Mouse (Mus musculus): Measurements from ENCODE around the gene Rasip1.

Gene Rasip1

GRCm38 (mm10) chr7:45627261-45627660, at the start of gene Rasip1:
Gene Rasip1, plus strand, starts transcription at chr7:45627488.
- DNase-seq (ENCODE audit: low spot score): no peak

GRCm38 (mm10) chr7:45585923-45586322, 41.4 kb upstream of the Rasip1 start:
- DNase-seq (ENCODE audit: low spot score): no peak

GRCm38 (mm10) chr7:45587631-45588592, 39.4 kb upstream of the Rasip1 start:
- DNase-seq (ENCODE audit: low spot score): no peak

- DNase-seq (ENCODE audit: low spot score): peak; percentile 92
These were observed 38.1 kb upstream of the Rasip1 start for GRCm38 (mm10) chr7:45589173-45589572.

- no peak for DNase-seq (ENCODE audit: low spot score)
These were observed 37.4 kb upstream of the Rasip1 start for GRCm38 (mm10) chr7:45589898-45590297.

- DNase-seq (ENCODE audit: low spot score): peak; percentile 27
These were observed 36.4 kb upstream of the Rasip1 start for GRCm38 (mm10) chr7:45590874-45591273.

GRCm38 (mm10) chr7:45591880-45592279, 35.4 kb upstream of the Rasip1 start:
- DNase-seq (ENCODE audit: low spot score): no peak

GRCm38 (mm10) chr7:45593118-45593815, 34.0 kb upstream of the Rasip1 start:
- DNase-seq (ENCODE audit: low spot score): peak; percentile 82

GRCm38 (mm10) chr7:45595176-45595575, 32.1 kb upstream of the Rasip1 start:
- DNase-seq (ENCODE audit: low spot score): no peak

GRCm38 (mm10) chr7:45596107-45596506, 31.2 kb upstream of the Rasip1 start:
- DNase-seq (ENCODE audit: low spot score): no peak

GRCm38 (mm10) chr7:45597013-45597412, 30.3 kb upstream of the Rasip1 start:
- no peak for DNase-seq (ENCODE audit: low spot score)

GRCm38 (mm10) chr7:45597527-45597926, 29.8 kb upstream of the Rasip1 start:
- no peak for DNase-seq (ENCODE audit: low spot score)

GRCm38 (mm10) chr7:45598960-45599879, 28.1 kb upstream of the Rasip1 start:
- DNase-seq (ENCODE audit: low spot score): no peak

GRCm38 (mm10) chr7:45605704-45606289, 21.5 kb upstream of the Rasip1 start:
- DNase-seq (ENCODE audit: low spot score): no peak

GRCm38 (mm10) chr7:45609511-45609910, 17.8 kb upstream of the Rasip1 start:
- DNase-seq (ENCODE audit: low spot score): no peak

- DNase-seq (ENCODE audit: low spot score): no peak
These were observed 11.0 kb upstream of the Rasip1 start for GRCm38 (mm10) chr7:45616277-45616676.

GRCm38 (mm10) chr7:45617042-45617695, 10.1 kb upstream of the Rasip1 start, which contains the start of gene Fut1:
Gene Fut1, plus strand, starts transcription at chr7:45617289.
- DNase-seq (ENCODE audit: low spot score): no peak

- no peak for DNase-seq (ENCODE audit: low spot score)
These were observed 9.0 kb upstream of the Rasip1 start for GRCm38 (mm10) chr7:45618316-45618715.

GRCm38 (mm10) chr7:45619592-45619991, 7.7 kb upstream of the Rasip1 start:
- DNase-seq (ENCODE audit: low spot score): no peak

GRCm38 (mm10) chr7:45621443-45621842, 5.8 kb upstream of the Rasip1 start, which contains the start of gene Izumo1:
Gene Izumo1, plus strand, starts transcription at chr7:45621811.
- DNase-seq (ENCODE audit: low spot score): no peak

GRCm38 (mm10) chr7:45623507-45623906, 3.8 kb upstream of the Rasip1 start:
- no peak for DNase-seq (ENCODE audit: low spot score)
